Mouse (Mus musculus): ENCODE results near the gene Hsd17b1. TPM values are rescaled to one million over a fixed set of nuclear protein-coding genes. Genes with fewer than 3 reads are reported as not detected.
A peak's percentile ranks its signal among the peaks of the same experiment; 100 is the strongest.

Hsd17b1 gene
- polyA plus RNA-seq, 1 experiment from 2014 or later: 0.14 TPM

DNA sequence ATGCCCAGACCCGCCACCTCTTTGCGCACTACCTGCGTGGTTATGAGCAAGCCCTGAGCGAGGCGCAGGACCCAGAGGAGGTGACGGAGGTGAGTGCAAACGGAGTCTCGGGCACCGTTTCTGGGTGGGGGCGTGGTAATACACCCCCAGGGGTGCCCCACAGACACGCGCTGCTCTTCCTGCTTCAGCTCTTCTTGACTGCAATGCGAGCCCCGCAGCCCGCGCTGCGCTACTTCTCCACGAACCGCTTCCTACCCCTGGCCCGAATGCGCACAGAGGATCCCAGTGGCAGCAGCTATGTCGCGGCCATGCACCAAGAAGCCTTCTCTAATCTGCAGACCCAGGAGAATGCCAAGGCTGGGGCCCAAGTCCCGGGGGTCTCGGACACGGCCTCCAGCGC is 1.5 kb downstream of the Hsd17b1 start:
- Histone ChIP-seq H3K27me3 (peaks cover 57% of the 10 kb centered on the region), H3K4me3 (peak overlapping the region; percentile 15), H3K9me3 (no peaks in the 10 kb centered on the region), H3K4me2 (peak overlapping the region; percentile 28), H3K9ac (no peak overlapping the region), H3K36me3 (peaks cover 5% of the 10 kb centered on the region; the same call in 1 of the 2 replicates), H3K27ac (no peak overlapping the region), H3K4me1 (peaks cover 30% of the 10 kb centered on the region)
- no peak for ATAC-seq (ENCODE audit: insufficient number of reproducible peaks, low FRiP score, low TSS enrichment, low read depth)
- WGBS: 3% methylated on average over 27 of the region's 27 CpGs

DNA sequence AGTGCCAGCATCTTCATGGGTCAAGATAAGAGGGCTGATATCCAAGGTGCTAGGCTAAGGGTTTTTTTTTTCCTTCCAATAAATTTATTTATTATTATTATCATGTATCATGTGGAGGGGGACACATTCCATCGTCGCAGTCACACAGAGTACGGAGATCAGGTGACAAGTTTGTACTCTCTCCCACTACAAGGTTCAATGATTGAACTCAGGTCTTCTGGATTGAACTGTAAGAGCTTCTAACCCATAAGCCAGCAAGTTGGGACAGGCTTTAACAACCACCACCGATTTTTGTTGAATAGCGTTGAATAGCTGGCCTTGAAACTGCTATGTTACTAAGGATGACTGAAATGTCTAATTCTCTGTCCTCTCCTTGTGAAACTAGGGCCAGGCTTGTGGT is 2.2 kb downstream of the Hsd17b1 start:
- Histone ChIP-seq H3K4me1 (peaks cover 30% of the 10 kb centered on the region), H3K4me2 (no peak overlapping the region), H3K4me3 (no peak overlapping the region), H3K27me3 (peaks cover 57% of the 10 kb centered on the region), H3K27ac (no peak overlapping the region), H3K9ac (no peak overlapping the region), H3K36me3 (peaks cover 9% of the 10 kb centered on the region; the same call in 1 of the 2 replicates), H3K9me3 (no peaks in the 10 kb centered on the region)
- 54% methylated on average over 5 of the region's 5 CpGs for WGBS
- no peak for ATAC-seq (ENCODE audit: insufficient number of reproducible peaks, low FRiP score, low TSS enrichment, low read depth)

DNA sequence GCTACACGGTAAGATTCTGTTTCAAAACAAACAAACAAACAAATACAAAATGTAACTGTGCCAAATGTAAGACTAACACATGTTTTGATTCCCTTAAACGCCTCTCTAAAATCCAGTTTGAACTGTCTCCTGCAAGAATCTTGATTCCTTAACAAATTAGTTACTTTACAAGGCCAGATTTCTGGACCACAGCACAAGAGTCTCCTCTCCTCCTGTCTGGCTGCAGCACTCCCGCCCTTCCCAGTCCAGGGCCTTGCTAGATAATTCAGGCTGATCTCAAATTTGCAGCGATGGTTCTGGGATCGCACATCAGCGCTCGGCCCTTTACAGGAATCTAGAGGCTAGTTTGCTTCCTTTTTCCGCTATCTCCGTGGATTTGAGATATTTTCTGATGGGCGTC is 3.4 kb downstream of the Hsd17b1 start:
- Histone ChIP-seq H3K4me2 (peak overlapping the region; percentile 94), H3K4me1 (peaks cover 42% of the 10 kb centered on the region), H3K9me3 (no peaks in the 10 kb centered on the region), H3K27me3 (peaks cover 48% of the 10 kb centered on the region), H3K27ac (peak overlapping the region; percentile 92), H3K36me3 (peaks cover 13% of the 10 kb centered on the region; the same call in 1 of the 2 replicates), H3K9ac (0 out of 2 replicates have a peak overlapping the region, but pooled peaks have one; percentile 31), H3K4me3 (peak overlapping the region; percentile 73)
- WGBS: 8% methylated on average over 10 of the region's 10 CpGs
- no peak for ATAC-seq (ENCODE audit: insufficient number of reproducible peaks, low FRiP score, low TSS enrichment, low read depth)

DNA sequence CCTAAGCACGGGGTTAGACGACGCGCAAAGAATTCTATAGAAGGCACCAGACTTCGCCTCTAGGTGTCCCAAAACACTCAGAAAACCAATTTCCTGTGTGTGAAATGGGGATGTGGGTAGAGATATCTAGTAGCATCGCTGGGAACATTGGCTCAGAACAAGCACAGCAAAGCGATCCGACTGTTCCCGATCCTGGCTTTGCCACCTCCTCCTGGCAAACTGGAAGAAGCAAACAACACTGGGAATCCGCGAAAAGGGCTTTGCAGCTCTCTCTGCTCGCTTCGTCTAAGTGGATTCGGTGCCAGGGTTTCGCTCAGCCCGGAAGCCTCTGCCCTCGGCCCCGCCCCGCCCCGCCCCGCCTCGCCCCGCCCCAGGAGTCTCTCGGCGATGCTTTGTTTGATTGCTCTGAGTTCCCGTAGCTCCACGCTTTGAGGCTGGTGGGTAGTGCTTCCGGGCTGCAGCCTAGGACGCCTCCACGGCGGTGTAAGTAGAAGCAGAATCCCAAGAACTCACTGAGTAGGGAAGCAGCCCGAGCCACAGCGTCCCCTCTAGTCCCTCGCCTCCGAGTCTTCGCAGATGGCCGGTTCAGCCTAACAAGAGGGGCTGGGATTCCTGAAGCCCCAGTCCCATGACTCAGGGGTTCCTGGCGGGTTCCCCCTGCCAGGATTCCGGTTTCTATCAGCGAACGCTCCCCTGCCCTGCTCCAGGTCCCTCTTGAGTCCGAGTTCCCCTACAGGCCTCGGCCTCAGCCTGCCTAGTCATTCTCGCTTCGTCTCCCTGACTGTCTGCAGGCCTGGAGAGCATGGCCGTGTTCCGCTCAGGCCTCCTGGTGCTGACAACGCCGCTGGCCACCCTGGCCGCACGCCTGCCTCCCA is 4.2 kb downstream of the Hsd17b1 start, which contains the start of gene Coasy:
TSS of gene Coasy (plus strand) at position 358 of the 875 bp plus-strand sequence.
- Histone ChIP-seq H3K4me3 (peak within 1 kb of the TSS; percentile 73), H3K9ac (peak within 1 kb of the TSS; percentile 95), H3K36me3 (peaks cover 13% of the 10 kb centered on the region; the same call in 1 of the 2 replicates), H3K4me2 (peak within 1 kb of the TSS; percentile 94), H3K4me1 (peaks cover 46% of the 10 kb centered on the region), H3K9me3 (no peaks in the 10 kb centered on the region), H3K27me3 (peaks cover 41% of the 10 kb centered on the region), H3K27ac (peak within 1 kb of the TSS; percentile 92)
- peak; percentile 88 for ATAC-seq (ENCODE audit: insufficient number of reproducible peaks, low FRiP score, low TSS enrichment, low read depth)
- whole genome bisulfite sequencing: under 1% methylated on average over 51 of the region's 51 CpGs

DNA sequence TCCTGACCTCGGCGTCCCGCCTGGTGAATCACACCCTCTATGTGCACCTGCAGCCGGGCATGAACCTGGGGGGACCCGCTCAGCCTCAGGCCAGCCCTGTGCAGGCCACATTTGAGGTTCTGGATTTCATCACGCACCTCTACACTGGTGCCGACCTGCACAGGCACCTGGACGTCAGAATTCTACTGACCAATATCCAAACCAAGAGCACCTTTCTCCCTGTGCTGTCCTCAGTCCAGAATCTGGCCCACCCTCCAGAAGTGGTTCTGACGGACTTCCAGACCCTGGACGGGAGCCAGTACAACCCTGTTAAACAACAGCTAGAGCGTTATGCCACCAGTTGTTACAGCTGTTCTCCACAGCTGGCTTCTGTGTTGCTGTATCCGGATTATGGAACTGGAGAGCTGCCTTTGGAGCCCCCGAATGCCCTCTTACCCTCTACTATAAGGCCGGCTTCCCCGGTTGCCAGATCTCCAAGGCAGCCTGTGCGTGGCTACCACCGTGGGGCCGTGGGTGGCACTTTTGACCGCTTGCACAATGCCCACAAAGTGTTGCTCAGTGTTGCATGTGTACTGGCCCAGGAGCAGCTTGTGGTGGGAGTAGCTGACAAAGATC is 5.0 kb downstream of the Hsd17b1 start:
- no peak for ATAC-seq (ENCODE audit: insufficient number of reproducible peaks, low FRiP score, low TSS enrichment, low read depth)
- peak overlapping the region; percentile 92 for H3K27ac ChIP-seq

DNA sequence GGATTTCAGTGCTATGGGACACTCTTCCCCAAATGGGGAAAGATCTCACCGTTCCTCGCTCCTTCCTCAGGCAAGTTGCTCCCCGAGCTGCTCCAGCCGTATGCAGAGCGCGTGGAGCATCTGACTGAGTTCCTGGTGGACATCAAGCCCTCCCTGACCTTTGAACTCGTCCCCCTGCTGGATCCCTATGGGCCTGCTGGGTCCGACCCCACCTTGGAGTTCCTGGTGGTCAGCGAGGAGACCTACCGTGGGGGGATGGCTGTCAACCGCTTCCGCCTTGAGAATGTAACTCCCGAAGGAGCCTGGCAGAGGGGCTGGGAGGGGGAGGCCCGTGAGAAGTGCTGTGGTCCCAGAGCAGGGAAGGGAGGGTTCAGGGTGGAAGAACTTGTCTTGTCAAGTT is 6.0 kb downstream of the Hsd17b1 start:
- Histone ChIP-seq H3K9ac (0 out of 2 replicates have a peak overlapping the region, but pooled peaks have one; percentile 18), H3K4me1 (peaks cover 58% of the 10 kb centered on the region), H3K4me2 (0 out of 2 replicates have a peak overlapping the region, but pooled peaks have one; percentile 5)

More for the DNA sequence above, 5.0 kb downstream of the Hsd17b1 start:
- Histone ChIP-seq H3K4me2 (peak overlapping the region; percentile 94), H3K4me3 (peak overlapping the region; percentile 73), H3K27me3 (peaks cover 33% of the 10 kb centered on the region), H3K36me3 (peaks cover 13% of the 10 kb centered on the region; the same call in 1 of the 2 replicates), H3K4me1 (peaks cover 53% of the 10 kb centered on the region), H3K9me3 (no peaks in the 10 kb centered on the region), H3K9ac (peak overlapping the region; percentile 95)
- WGBS: 27% methylated on average over 19 of the region's 19 CpGs

DNA sequence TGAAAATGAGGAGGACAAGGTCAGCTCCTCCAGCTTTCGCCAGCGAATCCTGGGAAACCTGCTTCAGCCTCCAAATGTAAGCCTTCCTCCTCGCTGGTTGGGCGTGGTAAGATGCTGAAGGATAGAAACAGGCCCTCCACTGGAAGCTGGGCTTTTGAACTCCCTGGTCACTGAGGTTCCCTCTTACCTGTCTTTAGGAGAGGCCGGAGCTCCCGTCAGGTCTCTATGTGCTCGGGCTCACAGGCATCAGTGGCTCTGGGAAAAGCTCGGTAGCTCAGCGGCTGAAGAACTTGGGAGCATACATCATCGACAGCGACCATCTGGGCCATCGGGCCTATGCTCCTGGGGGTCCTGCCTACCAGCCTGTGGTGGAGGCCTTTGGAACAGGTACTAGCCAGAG is 6.6 kb downstream of the Hsd17b1 start:
- Histone ChIP-seq H3K9me3 (no peaks in the 10 kb centered on the region), H3K36me3 (peaks cover 25% of the 10 kb centered on the region), H3K4me2 (no peak overlapping the region), H3K4me3 (no peak overlapping the region), H3K4me1 (peaks cover 52% of the 10 kb centered on the region), H3K27me3 (peaks cover 17% of the 10 kb centered on the region), H3K27ac (peak overlapping the region; percentile 13; the same call in 1 of the 2 replicates), H3K9ac (no peak overlapping the region)
- WGBS: 85% methylated on average over 12 of the region's 12 CpGs
- no peak for ATAC-seq (ENCODE audit: insufficient number of reproducible peaks, low FRiP score, low TSS enrichment, low read depth)

More for the DNA sequence above, 6.0 kb downstream of the Hsd17b1 start:
- WGBS: 81% methylated on average over 14 of the region's 14 CpGs
- Histone ChIP-seq H3K9me3 (no peaks in the 10 kb centered on the region), H3K36me3 (peaks cover 19% of the 10 kb centered on the region), H3K4me3 (no peak overlapping the region), H3K27me3 (peaks cover 23% of the 10 kb centered on the region), H3K27ac (0 out of 2 replicates have a peak overlapping the region, but pooled peaks have one; percentile 17)
- no peak for ATAC-seq (ENCODE audit: insufficient number of reproducible peaks, low FRiP score, low TSS enrichment, low read depth)

DNA sequence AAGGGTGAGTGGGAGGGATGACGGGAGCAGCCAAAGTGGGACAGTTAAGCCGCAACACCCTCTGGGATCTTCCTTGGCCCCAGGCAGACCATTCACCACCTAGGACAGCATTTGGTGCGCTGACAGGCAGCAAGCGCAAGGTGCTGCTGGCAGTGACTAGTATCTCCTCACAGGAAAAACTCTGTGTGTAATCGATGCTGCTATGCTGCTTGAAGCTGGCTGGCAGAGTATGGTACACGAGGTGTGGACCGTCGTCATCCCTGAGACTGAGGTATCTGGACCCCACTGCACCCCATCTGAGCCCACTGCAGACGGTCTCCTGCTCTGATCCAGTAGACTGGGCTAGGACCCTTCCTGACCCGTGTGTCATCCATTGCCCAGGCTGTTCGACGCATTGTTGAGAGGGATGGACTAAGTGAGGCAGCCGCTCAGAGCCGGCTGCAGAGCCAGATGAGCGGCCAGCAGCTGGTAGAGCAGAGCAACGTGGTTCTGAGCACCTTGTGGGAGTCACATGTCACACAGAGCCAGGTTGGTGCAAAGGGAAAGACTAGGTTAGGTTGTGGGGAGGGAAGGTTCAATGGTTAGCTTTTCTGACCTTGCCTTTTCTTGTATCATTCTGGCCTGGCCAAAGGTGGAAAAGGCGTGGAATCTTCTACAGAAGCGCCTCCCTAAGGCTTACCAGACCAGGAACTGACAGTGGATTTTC is 7.6 kb downstream of the Hsd17b1 start:
- no peak overlapping the region for H3K4me2 ChIP-seq

DNA sequence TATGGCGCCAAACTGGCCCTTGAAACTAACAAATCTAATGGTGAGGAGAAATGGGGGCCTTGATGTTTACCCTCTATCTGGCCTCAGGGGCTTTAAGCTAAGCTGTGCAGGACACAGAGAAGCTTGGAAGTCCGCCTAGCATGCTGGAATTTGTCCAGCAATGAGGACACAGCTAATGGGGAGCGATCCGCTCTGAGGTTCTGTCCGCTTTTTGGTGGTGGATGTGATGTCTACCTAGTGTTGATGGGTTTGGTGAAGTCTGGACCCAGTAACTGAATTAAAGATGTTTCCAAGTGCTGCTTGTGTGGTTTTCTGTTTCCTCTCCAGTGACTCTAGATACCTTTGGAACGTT is 8.1 kb downstream of the Hsd17b1 start:
- peak overlapping the region; percentile 84 for H3K4me2 ChIP-seq
- 77% methylated on average over 6 of the region's 6 CpGs for WGBS
- peak overlapping the region; percentile 69 for H3K4me3 ChIP-seq
- peaks cover 51% of the 10 kb centered on the region for H3K4me1 ChIP-seq
- no peak for ATAC-seq (ENCODE audit: insufficient number of reproducible peaks, low FRiP score, low TSS enrichment, low read depth)
- H3K27me3 ChIP-seq: peaks cover 2% of the 10 kb centered on the region
- peaks cover 40% of the 10 kb centered on the region for H3K36me3 ChIP-seq
- peak overlapping the region; percentile 85 for H3K27ac ChIP-seq
- no peak overlapping the region for H3K9ac ChIP-seq
- H3K9me3 ChIP-seq: no peaks in the 10 kb centered on the region

More for the DNA sequence above, 7.6 kb downstream of the Hsd17b1 start:
- Histone ChIP-seq H3K27ac (no peak overlapping the region), H3K4me1 (peaks cover 51% of the 10 kb centered on the region), H3K36me3 (peaks cover 35% of the 10 kb centered on the region), H3K4me3 (no peak overlapping the region), H3K9me3 (no peaks in the 10 kb centered on the region), H3K27me3 (peaks cover 7% of the 10 kb centered on the region), H3K9ac (no peak overlapping the region)
- no peak for ATAC-seq (ENCODE audit: insufficient number of reproducible peaks, low FRiP score, low TSS enrichment, low read depth)
- 91% methylated on average over 18 of the region's 18 CpGs for WGBS

DNA sequence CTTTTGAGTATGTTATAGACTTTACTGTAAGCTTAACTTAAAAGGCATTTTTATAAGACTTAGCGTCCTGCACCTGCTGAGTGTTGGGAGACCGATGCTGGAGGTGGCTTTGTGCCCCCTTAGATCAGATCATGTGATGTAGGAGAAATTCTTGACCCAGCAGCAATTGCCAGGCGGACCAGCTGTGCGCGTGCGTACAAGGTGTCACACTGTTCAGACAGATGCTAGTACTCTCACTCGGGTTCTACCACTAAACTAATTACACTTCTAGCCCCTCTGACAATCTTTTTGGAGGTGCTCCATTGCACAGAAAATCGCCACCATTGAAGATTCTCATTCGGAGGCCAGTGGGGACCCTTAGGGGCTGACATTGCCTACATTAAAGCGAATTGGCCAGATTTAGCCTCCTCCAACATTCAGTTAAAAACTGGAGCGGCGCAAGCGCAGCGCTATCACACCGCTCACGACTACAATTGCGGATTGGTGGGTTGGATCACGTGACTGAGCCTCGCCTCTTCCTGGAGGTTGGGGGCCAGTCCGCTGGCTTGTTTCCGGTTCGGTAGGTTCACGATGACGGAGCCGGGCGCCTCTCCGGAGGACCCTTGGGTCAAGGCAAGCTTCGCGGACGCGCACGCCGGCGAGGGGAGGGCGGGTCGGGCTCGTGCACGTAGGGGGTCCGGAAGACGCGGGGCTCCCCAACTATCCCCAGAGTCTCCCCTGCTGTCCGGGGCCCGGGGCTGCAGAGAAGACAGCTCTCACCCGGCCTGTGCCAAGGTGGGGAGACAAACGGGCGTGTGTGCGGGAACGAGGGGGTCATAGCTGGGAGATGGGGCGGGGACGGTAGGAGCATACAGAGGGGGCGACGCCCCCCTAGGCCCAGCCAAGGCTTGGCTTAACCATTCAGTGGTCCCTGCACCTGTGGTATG is 8.8 kb downstream of the Hsd17b1 start, which contains the start of gene Mlx:
TSS of gene Mlx (plus strand) at position 522 of the 926 bp plus-strand sequence.
- under 1% methylated on average over 51 of the region's 52 CpGs for WGBS
- no peaks in the 10 kb centered on the region for H3K9me3 ChIP-seq
- H3K9ac ChIP-seq: peak within 1 kb of the TSS; percentile 82
- peaks cover 47% of the 10 kb centered on the region for H3K36me3 ChIP-seq
- H3K4me2 ChIP-seq: peak within 1 kb of the TSS; percentile 84
- no peaks in the 10 kb centered on the region for H3K27me3 ChIP-seq
- H3K4me1 ChIP-seq: peaks cover 46% of the 10 kb centered on the region
- peak; percentile 83 for ATAC-seq (ENCODE audit: insufficient number of reproducible peaks, low FRiP score, low TSS enrichment, low read depth)
- peak within 1 kb of the TSS; percentile 69 for H3K4me3 ChIP-seq
- H3K27ac ChIP-seq: peak within 1 kb of the TSS; percentile 85
